28 mouse cellular contexts compared by ENCODE assay signal in genomic region chr2:51762866-51763265, GRCm38 (mm10).
"Had no signal": no experiment of that assay in that cellular context is flagged by ENCODE, and none has a peak within 500 bp of the region (broad histone marks: within the 10 kb centered on the region; RNA-seq: fewer than 3 reads in every experiment).

No protein-coding gene starts in this region.

- DNase-seq: cerebellum, adult 2 months; cerebellum, adult 8-10 months; cerebellum, adult 9-10 months; cerebellum, adult 9-11 months; cerebellum, postnatal 10 days; cerebellum, postnatal 14 days; cerebellum, postnatal 25 days; cerebellum, postnatal 36 days; embryo, embryonic 11 days; forebrain, postnatal 0 days; gastrocnemius, adult 2 months; gastrocnemius, postnatal 10 days; gastrocnemius, postnatal 14 days; gastrocnemius, postnatal 25 days; gastrocnemius, postnatal 36 days; heart, adult 18-20 months; heart, adult 2 months had no signal

- H3K36me3 ChIP-seq: embryonic facial prominence, embryonic 10.5 days; embryonic facial prominence, embryonic 12.5 days; embryonic facial prominence, embryonic 13.5 days; embryonic facial prominence, embryonic 15.5 days; forebrain, embryonic 10.5 days; forebrain, embryonic 12.5 days; forebrain, embryonic 15.5 days had no signal

- ATAC-seq: forebrain, embryonic 13.5 days; forebrain, embryonic 14.5 days; forebrain, embryonic 15.5 days; forebrain, embryonic 16.5 days; forebrain, postnatal 0 days had no signal

- H3K9ac ChIP-seq: embryonic facial prominence, embryonic 12.5 days; embryonic facial prominence, embryonic 13.5 days; embryonic facial prominence, embryonic 15.5 days; forebrain, embryonic 12.5 days; forebrain, embryonic 13.5 days; forebrain, embryonic 15.5 days; forebrain, postnatal 0 days had no signal

- H3K9me3 ChIP-seq: embryonic facial prominence, embryonic 10.5 days; embryonic facial prominence, embryonic 12.5 days; embryonic facial prominence, embryonic 13.5 days; embryonic facial prominence, embryonic 15.5 days; forebrain, embryonic 10.5 days; forebrain, embryonic 12.5 days; forebrain, embryonic 13.5 days; forebrain, embryonic 15.5 days had no signal

- H3K4me3 ChIP-seq: embryonic facial prominence, embryonic 10.5 days; embryonic facial prominence, embryonic 12.5 days; embryonic facial prominence, embryonic 13.5 days; embryonic facial prominence, embryonic 15.5 days; erythroblast, embryonic 14.5 days; forebrain, embryonic 10.5 days; forebrain, embryonic 12.5 days; forebrain, embryonic 13.5 days; forebrain, embryonic 15.5 days; gastrocnemius, adult 2 months; heart, adult 2 months had no signal

- H3K4me2 ChIP-seq: embryonic facial prominence, embryonic 12.5 days; embryonic facial prominence, embryonic 13.5 days; embryonic facial prominence, embryonic 15.5 days; forebrain, embryonic 12.5 days; forebrain, embryonic 13.5 days; forebrain, embryonic 15.5 days had no signal

- H3K27me3 ChIP-seq: embryonic facial prominence, embryonic 12.5 days; embryonic facial prominence, embryonic 13.5 days; embryonic facial prominence, embryonic 15.5 days; forebrain, embryonic 12.5 days; forebrain, embryonic 13.5 days; forebrain, embryonic 15.5 days had no signal

- H3K27ac ChIP-seq: embryonic facial prominence, embryonic 10.5 days; embryonic facial prominence, embryonic 12.5 days; embryonic facial prominence, embryonic 13.5 days; embryonic facial prominence, embryonic 15.5 days; forebrain, embryonic 10.5 days; forebrain, embryonic 12.5 days; forebrain, embryonic 13.5 days; forebrain, embryonic 15.5 days; gastrocnemius, adult 2 months; heart, adult 2 months had no signal
